Mouse (Mus musculus): ENCODE data around the gene Bloc1s6. TPM values are rescaled to one million over a fixed set of nuclear protein-coding genes. Genes with fewer than 3 reads are reported as not detected.

The Bloc1s6 gene
- polyA plus RNA-seq, 1 experiment from 2014 or later = 34.3 TPM

GRCm38 (mm10) chr2:122784701-122785100 is 46.4 kb downstream of the Bloc1s6 start:
- H3K27ac ChIP-seq (ENCODE audit: poor library complexity, severe bottlenecking) = no peak overlapping the region
- WGBS = 70% methylated on average over 3 of the region's 3 CpGs
- H3K27me3 ChIP-seq (replicated peaks) = no peaks in the 10 kb centered on the region
- no peak for ATAC-seq (ENCODE audit: insufficient number of reproducible peaks, low FRiP score)
- H3K4me3 ChIP-seq = no peak overlapping the region
- no peaks in the 10 kb centered on the region for H3K4me1 ChIP-seq (replicated peaks)
- no peak overlapping the region for H3K9ac ChIP-seq
- H3K4me2 ChIP-seq = no peak overlapping the region
- H3K36me3 ChIP-seq = no peaks in the 10 kb centered on the region
- no peaks in the 10 kb centered on the region for H3K9me3 ChIP-seq (replicated peaks)

GRCm38 (mm10) chr2:122786167-122786566 is 47.9 kb downstream of the Bloc1s6 start:
- Histone ChIP-seq H3K27ac (ENCODE audit: poor library complexity, severe bottlenecking) (no peak overlapping the region), H3K27me3 (replicated peaks) (no peaks in the 10 kb centered on the region), H3K4me1 (replicated peaks) (no peaks in the 10 kb centered on the region), H3K9ac (no peak overlapping the region), H3K9me3 (replicated peaks) (no peaks in the 10 kb centered on the region), H3K36me3 (no peaks in the 10 kb centered on the region), H3K4me3 (no peak overlapping the region), H3K4me2 (no peak overlapping the region)
- WGBS = 81% methylated on average over 2 of the region's 2 CpGs
- ATAC-seq (ENCODE audit: insufficient number of reproducible peaks, low FRiP score) = no peak

- H3K4me3 ChIP-seq = no peak overlapping the region
- 80% methylated on average over 7 of the region's 7 CpGs for WGBS
- H3K9me3 ChIP-seq (replicated peaks) = no peaks in the 10 kb centered on the region
- H3K27me3 ChIP-seq (replicated peaks) = no peaks in the 10 kb centered on the region
- no peak for ATAC-seq (ENCODE audit: insufficient number of reproducible peaks, low FRiP score)
- no peaks in the 10 kb centered on the region for H3K4me1 ChIP-seq (replicated peaks)
- no peak overlapping the region for H3K27ac ChIP-seq (ENCODE audit: poor library complexity, severe bottlenecking)
- H3K36me3 ChIP-seq = no peaks in the 10 kb centered on the region
- no peak overlapping the region for H3K4me2 ChIP-seq
- H3K9ac ChIP-seq = no peak overlapping the region
Measured at GRCm38 (mm10) chr2:122789311-122789710, 51.0 kb downstream of the Bloc1s6 start.

GRCm38 (mm10) chr2:122789730-122790129 is 51.4 kb downstream of the Bloc1s6 start:
- no peaks in the 10 kb centered on the region for H3K36me3 ChIP-seq
- no peak overlapping the region for H3K4me2 ChIP-seq
- no peak overlapping the region for H3K27ac ChIP-seq (ENCODE audit: poor library complexity, severe bottlenecking)
- no peaks in the 10 kb centered on the region for H3K9me3 ChIP-seq (replicated peaks)
- ATAC-seq (ENCODE audit: insufficient number of reproducible peaks, low FRiP score) = no peak
- 67% methylated on average over 6 of the region's 6 CpGs for WGBS
- H3K27me3 ChIP-seq (replicated peaks) = no peaks in the 10 kb centered on the region
- no peak overlapping the region for H3K4me3 ChIP-seq
- H3K9ac ChIP-seq = no peak overlapping the region
- no peaks in the 10 kb centered on the region for H3K4me1 ChIP-seq (replicated peaks)

Other genes with a start within 250 kb of the Bloc1s6 start
- gene Gatm, start 127.2 kb upstream of the Bloc1s6 start, polyA plus RNA-seq (2016; fragmentation: Nextera tagmentation; extraction: Ambion mirVana) = 29.9 and 34.8 TPM in 2 replicates
- not detected in 2 replicates for gene AA467197, start 101.5 kb upstream of the Bloc1s6 start, polyA plus RNA-seq (2016; fragmentation: Nextera tagmentation; extraction: Ambion mirVana)
- gene Slc30a4, start 35.8 kb upstream of the Bloc1s6 start, polyA plus RNA-seq (2016; fragmentation: Nextera tagmentation; extraction: Ambion mirVana) = 9.8 and 10.0 TPM in 2 replicates
- gene Sqor, start 26.7 kb downstream of the Bloc1s6 start, polyA plus RNA-seq (2016; fragmentation: Nextera tagmentation; extraction: Ambion mirVana) = 3.0 and 5.4 TPM in 2 replicates

Data from heart, embryonic 12.5 days (tissue).